Mouse (Mus musculus) liver, embryonic 14.5 days (tissue): ENCODE data around the gene Surf2. TPM values are rescaled to one million over a fixed set of nuclear protein-coding genes. Genes with fewer than 3 reads are reported as not detected.

Experiments used
- ATAC-seq: fragments of 200-750 bp; cut with Nextera tagmentation; 2 replicates; pipeline ENCODE4 v1.8.0; 2017; ENCODE audit warnings: moderate number of reproducible peaks, mild to moderate bottlenecking, moderate library complexity; ENCODE audit not compliant: insufficient read depth
- DNase-seq, 3 experiments: peaks; one replicate each; pipeline ENCODE4 v3.0.0-alpha.2; 2012 to 2013; ENCODE audit warnings: low read depth in 3 of 3, low spot score in 3 of 3
- H3K27ac ChIP-seq: fragments of 300-500 bp; sonication (generic); 2 replicates; pipeline ENCODE4 v1.5.1; 2014; ENCODE audit warnings: moderate library complexity, mild to moderate bottlenecking, control low read depth, inconsistent platforms
- H3K27me3 ChIP-seq: fragments of 300-500 bp; sonication (generic); 2 replicates; pipeline ENCODE4 v1.6.1; 2014; ENCODE audit warnings: mild to moderate bottlenecking, low read length, moderate library complexity; ENCODE audit not compliant: control insufficient read depth, insufficient read depth
- H3K36me3 ChIP-seq: fragments of 300-500 bp; sonication (generic); replicated peaks from 2 replicates; pipeline ENCODE4 v1.6.1; 2014; ENCODE audit warnings: low read depth; ENCODE audit not compliant: control insufficient read depth, insufficient read depth
- H3K4me1 ChIP-seq, 2 experiments: fragments of 200-500 bp in 1 of 2; fragments of 300-500 bp in 1 of 2; sonication (generic) in 1 of 2; replicated peaks; 2 replicates each; pipeline ENCODE4 v1.6.1; 2012 to 2014; ENCODE audit warnings: antibody characterized with exemption in 1 of 2, inconsistent platforms in 1 of 2, low read length in 1 of 2; ENCODE audit not compliant: control insufficient read depth in 2 of 2, insufficient read depth in 2 of 2
- H3K4me2 ChIP-seq: fragments of 300-500 bp; sonication (generic); 2 replicates; pipeline ENCODE4 v1.6.1; 2014; ENCODE audit warnings: low read depth, mild to moderate bottlenecking, control low read depth, moderate library complexity
- H3K4me3 ChIP-seq, 2 experiments: fragments of 200-500 bp in 1 of 2; fragments of 300-500 bp in 1 of 2; sonication (generic) in 1 of 2; 2 replicates each; pipeline ENCODE4 v1.5.1; 2012 to 2014; ENCODE audit warnings: low read depth in 2 of 2, low read length in 2 of 2, mild to moderate bottlenecking in 2 of 2, control low read depth in 1 of 2, inconsistent platforms in 1 of 2, moderate library complexity in 1 of 2; ENCODE audit not compliant: insufficient read depth in 1 of 2
- H3K9ac ChIP-seq: fragments of 300-500 bp; sonication (generic); replicated peaks from 2 replicates; pipeline ENCODE4 v1.6.1; 2014; ENCODE audit warnings: mild to moderate bottlenecking, control low read depth, moderate library complexity
- H3K9me3 ChIP-seq: fragments of 300-500 bp; sonication (generic); 2 replicates; pipeline ENCODE4 v1.6.1; 2016; ENCODE audit warnings: low read length, mixed read lengths; ENCODE audit not compliant: control insufficient read depth
- CTCF ChIP-seq: IDR thresholded peaks from 2 replicates; pipeline ENCODE4 v1.5.1; 2016; ENCODE audit warnings: antibody characterized with exemption, low read depth, control low read depth
- EP300 ChIP-seq: IDR thresholded peaks from 2 replicates; pipeline ENCODE4 v1.6.1; 2016; ENCODE audit warnings: antibody characterized with exemption, low read depth
- WGBS: fragments of 180-500 bp; shearing (Covaris S2); extraction: QIAGEN DNeasy Blood & Tissue Kit; methylation state at CpG from one replicate; pipeline ENCODE4 v1.1.7; 2014; ENCODE audit not compliant: insufficient replicate concordance; 5-methylcytosine and 5-hydroxymethylcytosine counted together
- polyA plus RNA-seq, 2 experiments: library from polyadenylated mRNA; depleted of rRNA in 1 of 2; stranded (reverse) in 1 of 2; unstranded in 1 of 2; fragments of >200 nt; fragmentation: Nextera tagmentation in 1 of 2; extraction: Ambion mirVana in 1 of 2; gene quantifications; 2 replicates each; pipeline versions ENCODE4 v1.2.1 to v1.2.3; 2012 to 2014

Gene Surf2
- polyA plus RNA-seq, 2 experiments = 20.0 to 27.2 TPM

GRCm38 (mm10) chr2:26927745-26928476, 11.7 kb downstream of the Surf2 start:
- Histone ChIP-seq H3K4me2 (no peak overlapping the region), H3K9ac (no peak overlapping the region), H3K4me3 (no peak overlapping the region), H3K27ac (no peak overlapping the region), H3K9me3 (no peaks in the 10 kb centered on the region), H3K4me1 (peaks cover 9 to 15% of the 10 kb centered on the region in 2 experiments), H3K27me3 (no peaks in the 10 kb centered on the region), H3K36me3 (peaks cover 48% of the 10 kb centered on the region)
- ATAC-seq (no peak), DNase-seq (no peak)
- TF ChIP-seq EP300 = no peak
- TF ChIP-seq CTCF = no peak
- 80% methylated on average over 6 of the region's 6 CpGs for WGBS

GRCm38 (mm10) chr2:26930390-26930789, 14.2 kb downstream of the Surf2 start:
- WGBS = 21% methylated on average over 1 of the region's 1 CpGs
- H3K9me3 ChIP-seq = no peaks in the 10 kb centered on the region
- TF ChIP-seq EP300 = no peak
- TF ChIP-seq CTCF = peak; percentile 89
- H3K36me3 ChIP-seq = peaks cover 30% of the 10 kb centered on the region
- H3K9ac ChIP-seq = no peak overlapping the region
- no peak overlapping the region for H3K4me3 ChIP-seq
- H3K27me3 ChIP-seq = no peaks in the 10 kb centered on the region
- H3K27ac ChIP-seq = 0 out of 2 replicates have a peak overlapping the region, but pooled peaks have one; percentile 10
- H3K4me2 ChIP-seq = peak overlapping the region; percentile 8; the same call in 1 of the 2 replicates
- DNase-seq (peak; percentile 66 to 71 (median 69)), ATAC-seq (no peak)
- H3K4me1 ChIP-seq = peaks cover 9 to 19% of the 10 kb centered on the region in 2 experiments

GRCm38 (mm10) chr2:26932473-26933303, 16.5 kb downstream of the Surf2 start:
- no peak for TF ChIP-seq CTCF
- TF ChIP-seq EP300 = no peak
- ATAC-seq = peak; percentile 23
- peaks cover 14% of the 10 kb centered on the region for H3K36me3 ChIP-seq
- H3K9ac ChIP-seq = peak overlapping the region; percentile 89
- H3K27ac ChIP-seq = peak overlapping the region; percentile 9; the same call in 1 of the 2 replicates
- H3K4me3 ChIP-seq = peak overlapping the region; percentile 73 to 76
- peaks cover 9 to 21% of the 10 kb centered on the region in 2 experiments for H3K4me1 ChIP-seq
- H3K4me2 ChIP-seq = peak overlapping the region; percentile 68
- 1% methylated on average over 48 of the region's 49 CpGs for WGBS
- DNase-seq = no peak
- H3K27me3 ChIP-seq = no peaks in the 10 kb centered on the region
- H3K9me3 ChIP-seq = no peaks in the 10 kb centered on the region

- ATAC-seq = peak; percentile 94
- Histone ChIP-seq H3K4me1 (peaks cover 9 to 21% of the 10 kb centered on the region in 2 experiments), H3K27me3 (no peaks in the 10 kb centered on the region), H3K4me3 (peak within 1 kb of the TSS; percentile 76 to 79), H3K36me3 (peaks cover 14% of the 10 kb centered on the region), H3K4me2 (peak within 1 kb of the TSS; percentile 80), H3K9ac (peak within 1 kb of the TSS; percentile 89), H3K27ac (peak within 1 kb of the TSS; percentile 11), H3K9me3 (no peaks in the 10 kb centered on the region)
- WGBS = under 1% methylated on average over 68 of the region's 70 CpGs
- TF ChIP-seq CTCF = no peak
- no peak for TF ChIP-seq EP300
- peak; percentile 85 to 87 (median 86) for DNase-seq
Observed at GRCm38 (mm10) chr2:26933304-26934055, 17.3 kb downstream of the Surf2 start, which contains the start of the genes Surf4 and Stkld1. Gene Surf4 (minus strand): TSS chr2:26933928. Gene Stkld1 (plus strand): TSS chr2:26934047.
